Mouse (Mus musculus) midbrain, embryonic 16.5 days (tissue): ENCODE measurements at regions not wholly inside any gene's neighbourhood (a gene's known extent, or its start where the extent isn't known, plus 50 kb on each side); places are given as distances from the start of the nearest gene placed in this dataset.

Source experiments
- ATAC-seq: fragments of 200-750 bp; cut with Nextera tagmentation; 2 replicates; pipeline ENCODE4 v1.8.0; 2017; ENCODE audit warnings: moderate TSS enrichment
- H3K27ac ChIP-seq: fragments of 300-500 bp; sonication (generic); 2 replicates; pipeline ENCODE4 v1.5.1; 2014; ENCODE audit warnings: mild to moderate bottlenecking, low read length, mixed read lengths
- H3K27me3 ChIP-seq: fragments of 300-500 bp; sonication (generic); 2 replicates; pipeline ENCODE4 v1.6.1; 2014; ENCODE audit warnings: low read depth, low read length, mixed read lengths; ENCODE audit not compliant: control insufficient read depth, insufficient read depth
- H3K36me3 ChIP-seq: fragments of 300-500 bp; sonication (generic); 2 replicates; pipeline ENCODE4 v1.6.1; 2014; ENCODE audit warnings: mild to moderate bottlenecking, low read length, moderate library complexity, mixed read lengths; ENCODE audit not compliant: control insufficient read depth, insufficient read depth
- H3K4me1 ChIP-seq: fragments of 300-500 bp; sonication (generic); 2 replicates; pipeline ENCODE4 v1.6.1; 2014; ENCODE audit warnings: mild to moderate bottlenecking, low read length, mixed read lengths; ENCODE audit not compliant: control insufficient read depth, insufficient read depth
- H3K4me2 ChIP-seq: fragments of 300-500 bp; sonication (generic); 2 replicates; pipeline ENCODE4 v1.6.1; 2014; ENCODE audit warnings: mild to moderate bottlenecking, low read length, mixed read lengths
- H3K4me3 ChIP-seq: fragments of 300-500 bp; sonication (generic); 2 replicates; pipeline ENCODE4 v1.5.1; 2014; ENCODE audit warnings: low read depth, mild to moderate bottlenecking, low read length, moderate library complexity, mixed read lengths
- H3K9ac ChIP-seq: fragments of 300-500 bp; sonication (generic); 2 replicates; pipeline ENCODE4 v1.6.1; 2014; ENCODE audit warnings: low read depth, low read length, mixed read lengths
- H3K9me3 ChIP-seq: fragments of 300-500 bp; sonication (generic); replicated peaks from 2 replicates; pipeline ENCODE4 v1.6.1; 2014; ENCODE audit warnings: mild to moderate bottlenecking, low read length, mixed read lengths; ENCODE audit not compliant: control insufficient read depth, poor library complexity, severe bottlenecking
- WGBS: fragments of 180-500 bp; shearing (Covaris S2); extraction: QIAGEN DNeasy Blood & Tissue Kit; methylation state at CpG from one replicate; pipeline ENCODE4 v1.1.7; 2014; 5-methylcytosine and 5-hydroxymethylcytosine counted together

GRCm38 (mm10) chr5:129331094-129331523 lies 169.9 kb upstream of the Sfswap start:
- no peak overlapping the region for H3K4me3 ChIP-seq
- H3K36me3 ChIP-seq = no peaks in the 10 kb centered on the region
- no peak overlapping the region for H3K9ac ChIP-seq
- no peaks in the 10 kb centered on the region for H3K9me3 ChIP-seq
- WGBS = 10% methylated on average over 11 of the region's 11 CpGs
- 0 out of 2 replicates have a peak, but pooled peaks have one; percentile 48 for ATAC-seq
- H3K27me3 ChIP-seq = no peaks in the 10 kb centered on the region
- H3K27ac ChIP-seq = no peak overlapping the region
- H3K4me1 ChIP-seq = 0 out of 2 replicates have a peak, but pooled peaks cover 2% of the 10 kb centered on the region
- H3K4me2 ChIP-seq = peak overlapping the region; percentile 26; the same call in 1 of the 2 replicates

GRCm38 (mm10) chr5:129332014-129332413 lies 169.0 kb upstream of the Sfswap start:
- 95% methylated on average over 3 of the region's 3 CpGs for WGBS
- Histone ChIP-seq H3K4me1 (0 out of 2 replicates have a peak, but pooled peaks cover 2% of the 10 kb centered on the region), H3K4me3 (no peak overlapping the region), H3K27me3 (no peaks in the 10 kb centered on the region), H3K27ac (no peak overlapping the region), H3K9ac (no peak overlapping the region), H3K36me3 (no peaks in the 10 kb centered on the region), H3K9me3 (no peaks in the 10 kb centered on the region), H3K4me2 (no peak overlapping the region)
- ATAC-seq = no peak

- Histone ChIP-seq H3K27me3 (no peaks in the 10 kb centered on the region), H3K9me3 (no peaks in the 10 kb centered on the region), H3K27ac (no peak overlapping the region), H3K4me2 (no peak overlapping the region), H3K4me3 (no peak overlapping the region), H3K4me1 (peaks cover 3% of the 10 kb centered on the region; the same call in 1 of the 2 replicates), H3K9ac (no peak overlapping the region), H3K36me3 (no peaks in the 10 kb centered on the region)
- no peak for ATAC-seq
- 67% methylated on average over 7 of the region's 7 CpGs for WGBS
These were observed 162.5 kb upstream of the Sfswap start for GRCm38 (mm10) chr5:129338511-129338910.

GRCm38 (mm10) chr5:129344038-129344437 lies 157.0 kb upstream of the Sfswap start:
- Histone ChIP-seq H3K9ac (no peak overlapping the region), H3K27ac (no peak overlapping the region), H3K27me3 (no peaks in the 10 kb centered on the region), H3K9me3 (no peaks in the 10 kb centered on the region), H3K4me1 (peaks cover 3% of the 10 kb centered on the region; the same call in 1 of the 2 replicates), H3K4me2 (no peak overlapping the region), H3K36me3 (no peaks in the 10 kb centered on the region), H3K4me3 (no peak overlapping the region)
- ATAC-seq = no peak
- WGBS = 89% methylated on average over 12 of the region's 12 CpGs

GRCm38 (mm10) chr5:129350024-129350423 lies 151.0 kb upstream of the Sfswap start:
- ATAC-seq = no peak
- 64% methylated on average over 12 of the region's 12 CpGs for WGBS
- Histone ChIP-seq H3K4me3 (no peak overlapping the region), H3K4me2 (no peak overlapping the region), H3K27ac (no peak overlapping the region), H3K36me3 (no peaks in the 10 kb centered on the region), H3K9ac (no peak overlapping the region), H3K4me1 (peaks cover 8% of the 10 kb centered on the region), H3K27me3 (no peaks in the 10 kb centered on the region), H3K9me3 (no peaks in the 10 kb centered on the region)

- ATAC-seq = no peak
These were observed 147.5 kb upstream of the Sfswap start for GRCm38 (mm10) chr5:129353549-129353948.

GRCm38 (mm10) chr5:129354877-129355276 lies 146.1 kb upstream of the Sfswap start:
- Histone ChIP-seq H3K36me3 (no peaks in the 10 kb centered on the region), H3K4me1 (peaks cover 8% of the 10 kb centered on the region), H3K4me2 (no peak overlapping the region), H3K27me3 (no peaks in the 10 kb centered on the region), H3K27ac (no peak overlapping the region), H3K9me3 (no peaks in the 10 kb centered on the region), H3K4me3 (no peak overlapping the region), H3K9ac (no peak overlapping the region)
- ATAC-seq = no peak
- 86% methylated on average over 5 of the region's 5 CpGs for WGBS

More at GRCm38 (mm10) chr5:129353549-129353948, 147.5 kb upstream of the Sfswap start:
- Histone ChIP-seq H3K9me3 (no peaks in the 10 kb centered on the region), H3K9ac (peak overlapping the region; percentile 31; the same call in 1 of the 2 replicates), H3K4me3 (no peak overlapping the region), H3K4me1 (peaks cover 8% of the 10 kb centered on the region), H3K4me2 (no peak overlapping the region), H3K27me3 (no peaks in the 10 kb centered on the region), H3K36me3 (no peaks in the 10 kb centered on the region), H3K27ac (0 out of 2 replicates have a peak overlapping the region, but pooled peaks have one; percentile 28)
- WGBS = 27% methylated on average over 9 of the region's 9 CpGs

GRCm38 (mm10) chr5:129361527-129361926 lies 139.5 kb upstream of the Sfswap start:
- Histone ChIP-seq H3K36me3 (no peaks in the 10 kb centered on the region), H3K4me2 (no peak overlapping the region), H3K27ac (no peak overlapping the region), H3K4me1 (peaks cover 5% of the 10 kb centered on the region; the same call in 1 of the 2 replicates), H3K9me3 (no peaks in the 10 kb centered on the region), H3K4me3 (no peak overlapping the region), H3K27me3 (no peaks in the 10 kb centered on the region), H3K9ac (no peak overlapping the region)
- WGBS = 80% methylated on average over 2 of the region's 2 CpGs
- ATAC-seq = no peak

GRCm38 (mm10) chr5:129363189-129363588 lies 137.8 kb upstream of the Sfswap start:
- WGBS = 46% methylated on average over 10 of the region's 10 CpGs
- H3K9ac ChIP-seq = no peak overlapping the region
- no peaks in the 10 kb centered on the region for H3K27me3 ChIP-seq
- no peaks in the 10 kb centered on the region for H3K36me3 ChIP-seq
- ATAC-seq = no peak
- no peak overlapping the region for H3K4me2 ChIP-seq
- no peaks in the 10 kb centered on the region for H3K9me3 ChIP-seq
- H3K4me1 ChIP-seq = peaks cover 5% of the 10 kb centered on the region; the same call in 1 of the 2 replicates
- no peak overlapping the region for H3K27ac ChIP-seq
- H3K4me3 ChIP-seq = no peak overlapping the region
